Mouse (Mus musculus): ENCODE results near the gene Gm128.
"Not testable (repeated sequence)": the region's sequence is repeated elsewhere in the genome, so short reads cannot be mapped to it uniquely, and the experiment has no call there.

Gm128 gene

DNA sequence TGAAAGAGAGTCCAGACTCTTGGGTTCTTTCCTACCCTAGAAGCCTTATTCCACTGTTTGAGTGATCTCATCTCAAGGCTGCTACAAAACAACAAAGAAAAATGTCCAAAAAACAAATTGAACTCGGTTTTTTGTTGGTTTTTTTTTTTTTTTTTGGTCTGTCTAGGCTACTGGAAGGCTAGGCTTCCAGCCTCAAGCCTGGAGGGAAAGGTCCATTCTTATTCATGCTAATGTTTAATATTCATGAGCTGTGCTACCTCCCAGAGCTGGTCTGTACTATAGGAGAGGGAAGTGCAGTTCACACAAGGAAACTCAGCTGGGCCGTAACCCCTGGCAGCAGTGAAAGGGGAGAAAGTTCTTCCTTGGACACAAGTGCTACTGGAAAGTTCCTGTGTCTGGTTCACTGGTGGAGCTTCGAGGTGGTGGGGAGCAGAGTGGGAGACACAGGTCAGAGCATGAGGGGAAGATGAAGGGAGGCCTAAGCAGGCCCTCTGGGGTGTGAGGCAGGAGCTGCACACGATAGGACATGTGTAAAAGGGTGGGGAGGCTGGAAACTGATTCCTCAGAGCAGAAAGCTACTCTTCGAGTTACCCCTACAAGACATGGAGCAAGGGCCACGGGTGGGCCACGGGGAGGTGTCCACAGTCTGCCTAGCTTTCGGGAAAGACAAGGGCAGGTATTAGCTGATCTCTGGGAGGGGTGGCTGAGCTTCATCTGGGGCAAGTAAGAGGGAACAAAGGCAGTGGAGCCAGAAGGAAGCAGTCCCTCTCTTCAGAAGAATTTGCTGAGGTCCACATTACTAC, 10.7 kb downstream of the Gm128 start:
- in situ Hi-C loops (cut with MboI): no loop called here

DNA sequence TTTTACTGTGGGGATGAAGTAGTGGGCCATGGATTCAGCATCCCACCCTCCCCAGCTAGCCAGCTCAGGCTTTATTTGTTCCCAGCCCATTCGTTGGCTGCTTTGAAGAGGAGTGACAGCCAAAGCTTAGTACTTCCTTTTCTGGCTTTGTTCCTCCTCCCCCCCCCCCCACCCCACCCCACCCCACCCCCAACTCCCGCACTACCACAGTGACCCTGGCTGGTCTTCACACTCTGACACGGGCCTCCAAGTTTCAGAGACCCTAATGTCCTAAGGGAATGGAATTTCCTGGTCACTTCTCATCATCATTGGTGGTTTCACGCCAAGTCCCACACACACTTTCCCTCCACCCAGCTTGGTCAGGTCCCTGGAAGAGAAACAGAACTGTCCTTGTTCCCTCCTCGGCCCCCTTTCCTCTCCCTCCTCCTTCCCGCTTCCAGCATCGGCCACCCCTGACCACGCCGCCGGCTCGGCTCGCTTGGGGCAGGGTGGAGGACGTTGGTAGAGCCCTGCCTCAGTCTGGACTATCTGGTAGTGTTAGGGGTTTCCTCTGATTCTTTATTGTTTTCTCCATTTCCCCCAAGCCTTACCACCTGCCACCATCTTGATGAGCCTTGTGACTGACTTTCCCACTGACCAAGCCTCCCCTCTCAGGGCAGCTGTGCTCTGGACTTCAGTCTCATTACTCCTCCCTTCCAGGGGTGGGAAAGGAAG, 11.5 kb downstream of the Gm128 start:
- in situ Hi-C loops (cut with MboI): no loop called here

DNA sequence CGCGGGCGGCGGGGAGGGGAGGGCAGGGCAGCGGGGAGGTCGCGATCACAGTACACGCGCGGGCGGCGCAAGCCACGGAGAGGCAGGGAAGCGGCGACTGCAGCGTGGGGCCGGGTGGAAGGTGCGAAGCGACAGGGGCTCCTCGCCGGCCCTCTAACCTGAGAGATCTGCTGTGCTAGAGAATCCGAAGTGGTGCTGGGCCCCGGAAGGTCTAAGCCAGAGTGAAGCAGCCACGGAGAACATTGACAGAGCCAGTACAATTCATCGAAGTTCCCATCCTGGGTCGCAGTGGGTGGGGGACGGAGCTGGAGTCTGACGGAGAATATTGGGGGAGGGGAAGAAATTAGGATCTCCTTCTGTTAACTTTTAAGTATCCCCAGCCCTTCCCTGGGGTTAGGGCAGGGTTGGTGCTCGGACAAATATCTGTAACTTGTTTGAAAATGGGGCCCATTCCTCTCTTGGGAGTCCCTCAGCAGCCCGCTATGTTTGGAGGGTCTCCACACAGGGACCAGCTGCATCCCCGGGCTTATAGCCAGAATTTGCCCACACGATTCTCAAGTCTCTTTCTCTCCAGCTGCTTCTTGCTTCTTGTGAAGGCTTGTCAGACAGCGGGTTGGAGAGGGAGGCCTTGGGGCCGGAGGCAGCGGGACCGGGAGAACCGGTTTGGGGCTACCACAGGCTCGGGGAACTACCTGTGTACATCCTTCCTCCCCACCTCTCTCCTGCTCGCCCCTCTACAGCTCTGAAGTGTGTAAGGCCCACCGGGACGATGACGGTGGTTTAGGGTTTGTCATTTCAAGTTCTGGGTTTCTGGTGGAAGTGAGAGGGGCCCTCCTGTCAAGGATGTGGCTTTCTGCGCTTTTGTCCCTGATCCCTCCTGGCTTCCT, 12.3 kb downstream of the Gm128 start:
- in situ Hi-C loops (cut with MboI): no loop called here

DNA sequence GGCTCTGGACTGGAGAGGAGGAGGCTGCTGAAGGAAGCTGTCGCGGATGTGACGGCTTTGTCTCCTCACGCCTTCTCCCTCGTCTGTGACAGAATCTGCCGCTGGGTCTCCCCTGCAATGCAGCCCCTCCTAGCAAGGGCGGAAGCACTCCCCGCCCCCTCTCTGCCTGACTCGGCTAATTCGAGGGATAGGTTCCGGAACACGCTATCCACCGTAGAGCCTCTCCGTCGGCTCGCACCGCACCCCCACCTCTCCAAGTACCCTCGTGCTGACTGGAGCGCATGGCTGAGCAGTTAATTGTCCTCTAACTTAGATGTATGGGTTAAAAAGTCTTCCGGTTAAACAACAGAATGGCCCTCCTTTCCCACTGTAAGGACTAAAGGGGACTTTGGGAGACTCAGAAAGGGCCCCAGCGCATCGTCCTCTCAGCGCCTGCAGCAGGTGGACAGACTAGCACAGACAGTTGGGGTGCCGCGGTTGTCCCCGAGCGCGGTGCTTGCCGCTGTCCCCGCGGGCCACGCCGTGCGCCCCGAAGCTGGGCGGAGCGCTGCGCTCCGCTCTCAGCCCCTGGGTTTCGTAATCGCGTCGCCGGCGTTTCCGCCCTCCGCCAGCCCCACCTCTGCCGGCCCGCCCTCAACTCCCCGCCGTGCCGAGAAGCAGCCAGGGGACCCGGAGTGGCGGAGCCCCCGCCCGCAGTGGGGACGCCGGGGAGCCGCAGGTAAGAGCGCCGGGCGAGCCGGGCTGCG, 13.1 kb downstream of the Gm128 start, which contains the start of gene Cdc42se1:
Gene Cdc42se1 (plus strand): TSS at position 585 of the 746 bp plus-strand sequence.
- in situ Hi-C loops (cut with MboI): no loop called here

DNA sequence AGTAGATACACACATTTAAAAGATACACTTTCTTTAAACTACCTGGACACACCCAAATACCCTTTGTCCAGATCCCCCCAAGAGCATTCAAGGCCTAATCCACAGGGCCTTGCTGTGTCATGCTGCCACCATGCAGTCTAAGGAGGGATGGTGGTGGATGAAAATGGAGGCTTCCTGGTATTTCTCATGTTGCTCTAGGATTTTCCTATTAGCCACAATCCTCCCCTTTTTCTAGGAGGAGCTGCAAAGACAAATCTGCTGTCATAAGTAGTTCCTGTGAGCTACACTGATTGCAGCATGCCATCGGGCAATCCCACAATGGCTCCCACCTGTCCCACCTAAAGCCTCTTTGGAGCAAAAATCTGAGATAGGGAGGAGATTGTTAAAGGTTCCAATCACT, 14.2 kb downstream of the Gm128 start:
- in situ Hi-C loops (cut with MboI): no loop called here

DNA sequence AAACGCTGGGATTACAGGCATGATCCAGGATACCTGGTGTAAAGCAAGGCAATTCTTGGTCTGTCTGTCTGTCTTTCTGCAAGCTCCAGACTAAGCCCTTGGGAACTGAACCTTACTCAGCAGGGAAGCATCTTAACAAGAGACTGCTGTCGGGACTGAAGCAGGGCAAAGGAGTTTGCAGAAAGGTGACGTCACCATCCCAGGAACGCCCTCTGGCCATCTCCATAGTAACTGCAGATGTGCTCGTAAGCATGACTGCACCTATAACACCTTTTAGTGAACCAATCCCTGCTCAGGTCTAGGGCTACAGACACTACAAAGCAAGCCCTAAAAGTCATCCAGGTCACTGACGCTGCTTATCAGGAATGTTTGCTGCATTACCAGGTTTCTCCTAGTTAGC, 17.1 kb downstream of the Gm128 start:
- in situ Hi-C loops (cut with MboI): no loop called here

DNA sequence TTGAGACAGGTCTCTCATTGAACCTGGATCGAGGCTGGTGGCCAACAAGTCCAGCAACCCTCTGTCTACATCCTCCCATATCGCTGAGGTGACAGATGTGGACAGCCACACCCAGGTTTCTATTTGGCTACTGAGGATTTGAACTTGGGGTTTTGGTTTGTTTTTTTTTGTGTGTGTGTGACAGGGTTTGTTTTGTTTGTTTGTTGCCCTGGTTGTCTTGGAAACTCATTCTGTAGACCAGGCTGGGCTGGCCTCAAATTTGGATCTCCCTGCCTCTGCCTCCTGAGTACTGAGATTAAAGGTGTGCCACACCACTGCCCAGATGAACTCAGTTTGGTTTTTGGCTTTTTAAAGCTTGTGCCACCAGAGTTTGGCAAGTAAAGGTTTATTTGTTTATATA, 18.4 kb downstream of the Gm128 start:
- in situ Hi-C loops (cut with MboI): no loop called here

DNA sequence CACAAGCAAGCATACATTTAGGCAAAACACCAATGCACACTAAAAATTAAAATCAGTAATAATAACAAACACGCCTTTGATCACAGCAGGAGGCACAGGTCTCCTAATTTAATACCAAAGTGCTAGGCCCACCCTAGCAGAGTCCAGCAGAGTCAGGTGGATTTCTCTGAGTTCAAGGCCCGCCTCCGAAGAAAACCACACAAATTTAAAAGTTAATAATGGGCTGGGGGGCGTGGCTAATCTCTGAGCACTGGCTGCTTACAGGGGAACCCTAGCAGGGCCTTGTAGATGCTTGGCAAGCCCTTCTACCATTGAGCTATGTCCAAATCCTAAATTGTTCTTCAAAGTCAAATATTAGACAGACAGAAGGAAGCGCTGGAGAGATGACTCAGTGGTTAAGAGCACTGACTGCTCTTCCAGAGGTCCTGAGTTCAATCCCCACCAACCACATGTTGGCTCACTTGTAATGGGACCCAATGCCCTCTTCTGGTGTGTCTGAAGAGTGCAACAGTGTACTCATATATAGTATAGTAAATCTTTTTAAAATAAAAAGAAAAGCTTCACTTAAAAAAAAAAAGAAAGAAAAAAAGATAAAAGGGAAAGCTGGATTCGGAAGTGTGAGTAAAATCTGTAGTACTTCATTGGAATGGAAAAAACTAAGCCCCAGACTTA, 22.8 kb downstream of the Gm128 start:
- in situ Hi-C loops (cut with MboI): loop anchor here (5.0 kb wide), 1 partner anchor 44 kb away; no protein-coding TSS in a partner anchor

DNA sequence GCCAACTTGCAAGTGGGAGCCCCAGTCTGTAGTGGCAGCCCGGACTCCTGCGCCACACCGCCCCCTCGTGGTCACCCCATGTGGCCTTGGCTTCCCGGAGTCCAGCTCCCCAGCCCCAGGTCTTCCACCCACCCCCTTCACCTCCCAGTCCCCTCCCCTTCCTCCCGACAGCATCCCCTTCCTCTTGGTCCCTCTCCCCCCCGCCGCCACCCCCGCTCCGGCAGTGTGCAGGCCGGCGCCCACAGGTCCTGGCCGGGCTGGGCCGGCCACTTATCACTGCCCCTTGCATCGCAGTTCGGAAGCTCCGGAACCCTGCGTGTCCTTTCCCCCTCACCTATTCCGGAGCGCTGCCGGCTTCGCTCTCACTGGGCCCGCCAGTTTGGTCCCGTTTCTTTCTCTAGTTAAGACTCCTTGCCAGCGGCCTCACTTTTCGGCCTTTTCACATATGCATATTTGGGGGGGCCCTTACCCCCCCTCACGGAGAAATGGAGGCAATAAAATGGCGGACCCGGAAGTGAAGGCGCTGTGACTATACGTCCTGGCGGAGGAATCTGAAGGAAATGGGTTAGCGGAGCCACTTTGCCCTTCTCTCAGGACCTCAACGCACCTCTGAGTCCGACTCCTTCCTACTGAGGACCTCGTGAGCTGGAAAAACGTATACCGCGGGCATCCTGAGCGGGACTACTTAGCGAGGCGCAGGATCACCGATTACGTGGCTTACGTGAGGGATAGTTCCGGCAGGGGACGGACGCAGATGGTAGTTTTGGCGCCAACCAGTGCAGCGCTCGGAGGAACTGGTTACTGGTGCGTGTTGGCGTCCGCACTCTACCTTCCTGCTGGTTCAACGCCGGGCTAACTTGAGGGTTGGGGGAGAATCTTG, 23.9 kb downstream of the Gm128 start, which contains the start of gene Gabpb2:
Gene Gabpb2 (minus strand): TSS at position 662 of the 880 bp plus-strand sequence.
- in situ Hi-C loops (cut with MboI): loop anchor here (5.0 kb wide), 1 partner anchor 45 kb away; no protein-coding TSS in a partner anchor

DNA sequence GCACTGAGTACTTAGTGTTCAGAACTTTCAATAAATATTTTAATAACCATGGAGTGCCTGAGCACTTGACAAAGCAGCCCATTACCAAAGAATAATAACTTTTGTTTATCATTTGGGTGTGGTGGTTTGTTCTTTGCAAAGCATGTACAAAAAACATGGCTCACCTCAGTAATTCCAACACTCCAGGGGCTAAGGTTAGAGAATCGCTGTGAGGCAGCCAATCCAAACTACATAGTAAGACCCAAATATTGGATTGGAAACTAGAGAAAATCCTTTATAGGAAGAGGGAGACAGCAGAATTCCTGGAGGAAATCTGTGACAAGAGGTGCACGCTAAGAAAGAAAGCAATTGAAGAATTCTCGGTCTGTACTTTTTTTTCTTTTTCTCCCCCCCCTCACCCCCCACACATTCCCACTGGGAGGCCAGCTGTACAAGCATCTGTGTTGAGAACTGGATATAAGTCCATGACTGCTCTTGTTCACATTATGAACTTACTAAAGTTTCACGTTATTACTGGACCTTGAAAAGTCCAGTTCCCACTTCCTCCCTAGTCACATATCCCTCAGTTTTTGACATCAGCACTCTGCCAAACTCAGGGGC, 24.6 kb downstream of the Gm128 start:
- in situ Hi-C loops (cut with MboI): loop anchor here (5.0 kb wide), 1 partner anchor 46 kb away; no protein-coding TSS in a partner anchor

DNA sequence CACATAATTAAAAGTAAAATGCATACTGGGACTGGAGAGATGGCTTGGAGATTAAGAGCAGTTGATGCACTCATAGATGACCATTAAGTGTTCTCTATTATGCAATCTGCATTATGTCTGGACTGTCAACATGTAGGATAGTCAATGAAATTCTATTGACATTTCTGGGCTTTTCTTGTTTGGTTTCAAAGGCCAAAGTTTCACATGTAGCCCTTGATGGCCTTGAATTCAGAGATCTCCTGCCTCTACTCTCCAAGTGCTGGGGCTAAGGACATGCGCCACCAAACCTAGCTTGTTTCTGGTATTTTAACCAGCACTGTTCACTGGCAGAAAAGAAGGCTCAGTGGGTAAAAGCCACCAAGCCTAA, 27.8 kb downstream of the Gm128 start:
- in situ Hi-C loops (cut with MboI): no loop called here

DNA sequence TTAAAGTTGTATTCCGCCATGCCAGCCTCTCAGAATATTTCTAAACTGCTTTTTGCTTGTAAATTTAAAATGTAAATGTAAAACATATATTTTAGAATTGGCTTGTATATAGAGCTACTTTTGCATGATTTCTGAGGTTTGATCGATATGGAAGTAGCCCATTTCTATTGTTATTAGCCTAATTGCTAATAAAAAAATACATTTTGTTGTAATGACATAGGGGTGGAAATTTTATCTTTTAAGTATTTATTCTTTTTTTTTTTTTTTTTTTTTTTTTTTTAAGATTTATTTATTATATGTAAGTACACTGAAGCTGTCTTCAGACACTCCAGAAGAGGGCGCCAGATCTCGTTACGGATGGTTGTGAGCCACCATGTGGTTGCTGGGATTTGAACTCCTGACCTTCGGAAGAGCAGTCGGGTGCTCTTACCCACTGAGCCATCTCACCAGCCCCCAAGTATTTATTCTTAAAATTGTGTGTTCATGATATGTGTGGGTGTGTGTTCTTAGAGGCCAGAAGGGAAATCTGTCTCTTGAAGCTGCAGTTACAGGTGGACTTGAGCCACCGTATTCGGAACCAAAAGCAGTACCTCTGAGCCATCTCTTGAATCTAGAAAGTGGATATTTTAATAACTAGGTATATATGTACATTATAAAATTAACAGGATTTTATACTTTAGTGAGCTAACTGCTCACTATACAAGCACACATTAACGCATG, 28.3 kb downstream of the Gm128 start:
- in situ Hi-C loops (cut with MboI): not testable (repeated sequence)

DNA sequence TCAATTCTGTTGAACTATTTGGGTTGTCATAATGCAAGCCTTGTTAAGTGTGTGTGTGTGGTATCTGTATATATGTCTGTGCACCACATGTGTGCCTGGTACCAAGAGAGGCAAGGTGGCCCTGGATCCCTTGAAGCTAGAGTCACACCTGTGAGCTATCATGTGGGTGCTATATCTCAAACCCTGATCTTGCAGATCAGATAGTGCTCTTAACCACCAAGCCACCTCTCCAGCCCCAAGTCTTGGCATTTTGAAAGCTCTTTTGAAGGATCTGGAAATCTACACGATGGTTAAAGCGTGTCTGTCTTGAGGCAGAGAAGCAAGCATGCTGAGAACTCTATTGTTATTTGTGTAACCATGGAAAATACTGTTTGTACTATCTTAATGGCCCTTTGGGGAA, 30.8 kb downstream of the Gm128 start:
- in situ Hi-C loops (cut with MboI): no loop called here

DNA sequence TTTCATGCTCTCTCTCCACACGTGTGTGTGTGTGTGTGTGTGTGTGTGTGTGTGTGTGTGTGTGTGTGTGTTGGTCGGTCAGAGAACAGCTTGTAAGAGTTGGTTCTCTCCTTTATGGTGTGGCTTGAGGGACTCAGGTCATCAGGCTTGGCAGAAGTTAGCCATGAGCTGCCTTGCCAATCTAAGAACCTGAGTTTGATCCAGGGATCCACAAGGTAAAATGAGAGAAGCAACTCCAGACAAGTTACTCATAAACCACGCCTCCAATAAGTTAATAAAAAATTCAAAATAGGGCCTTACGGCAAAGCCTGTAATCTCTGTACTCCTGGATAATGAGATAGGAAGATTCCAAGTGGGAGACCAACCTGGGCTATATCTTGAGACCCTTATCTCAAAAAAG, 33.1 kb downstream of the Gm128 start:
- in situ Hi-C loops (cut with MboI): no loop called here

DNA sequence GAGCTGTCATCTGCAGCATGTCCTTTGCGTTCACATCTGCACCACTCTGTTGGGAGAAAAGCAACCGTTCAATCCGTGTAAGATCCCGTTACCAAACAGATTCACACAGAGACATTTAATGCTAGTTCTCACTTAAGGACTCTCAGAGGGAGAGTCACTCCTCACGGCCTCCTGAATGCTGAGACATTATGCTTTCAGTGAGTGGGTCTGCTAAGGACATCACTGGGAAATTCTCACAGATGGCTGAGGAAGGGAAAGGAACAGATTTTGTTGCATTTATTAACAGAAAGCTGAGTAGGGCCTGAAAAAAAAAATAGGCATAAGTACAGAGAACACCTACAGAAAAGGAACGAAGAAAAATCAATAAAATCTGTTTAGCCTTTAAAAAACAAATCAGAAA, 37.5 kb downstream of the Gm128 start:
- in situ Hi-C loops (cut with MboI): no loop called here

DNA sequence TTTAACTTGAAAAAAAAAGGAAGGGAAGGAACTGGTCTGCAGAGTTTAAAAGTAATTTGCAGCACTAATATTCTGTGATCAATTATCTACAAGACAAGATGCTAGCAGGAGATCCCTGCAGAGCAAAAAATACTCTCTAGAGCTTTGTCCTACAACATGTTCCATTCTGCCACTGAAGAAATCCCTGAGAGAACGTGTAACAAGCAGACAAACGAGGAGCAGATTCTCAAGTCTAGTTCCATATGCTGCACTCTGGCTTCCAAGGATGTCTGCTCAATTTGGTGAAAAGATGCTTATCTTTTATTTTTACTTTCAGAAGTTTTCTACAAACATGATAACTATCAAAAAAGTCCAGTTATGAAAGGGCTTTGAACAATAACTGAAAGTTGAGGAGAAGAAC, 40.8 kb downstream of the Gm128 start:
- in situ Hi-C loops (cut with MboI): no loop called here

DNA sequence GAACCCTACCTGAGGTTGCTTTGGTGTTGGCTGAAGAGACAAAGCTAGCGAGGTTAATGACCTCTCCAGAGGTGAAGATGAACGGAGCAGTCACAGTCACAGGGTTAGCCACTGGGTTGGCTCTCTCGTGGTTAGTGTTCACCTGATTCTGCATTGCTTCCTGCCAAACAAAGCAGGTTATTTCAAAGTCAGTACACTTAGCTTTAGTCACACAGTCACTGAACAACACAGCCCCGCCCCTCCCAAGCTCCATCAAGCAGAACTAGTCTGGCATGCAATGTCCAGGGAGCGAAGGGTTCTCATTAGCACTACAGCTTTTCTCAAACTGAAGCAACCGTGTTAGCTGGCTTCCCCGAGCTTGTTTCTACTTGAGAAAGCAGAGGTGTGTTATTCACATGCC, 41.3 kb downstream of the Gm128 start:
- in situ Hi-C loops (cut with MboI): no loop called here

DNA sequence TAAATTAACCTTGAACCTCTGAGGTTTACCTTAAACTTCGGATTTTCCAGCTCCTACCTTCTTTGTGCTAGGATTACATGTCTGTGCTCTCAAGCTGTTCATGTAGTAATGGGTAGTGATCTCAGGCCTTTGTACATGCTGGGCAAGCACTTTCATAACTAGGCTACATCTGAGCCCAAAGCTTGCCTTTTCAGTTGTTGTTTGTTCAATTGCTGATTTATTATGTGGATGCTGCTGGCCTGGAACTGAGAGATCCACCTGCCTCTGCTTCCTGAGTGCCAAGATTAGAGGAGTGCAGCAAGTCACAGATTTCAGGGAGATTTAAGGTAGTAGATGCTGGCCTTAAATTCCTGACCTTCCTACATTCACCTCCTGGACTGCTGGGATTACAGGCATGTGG, 42.3 kb downstream of the Gm128 start:
- in situ Hi-C loops (cut with MboI): no loop called here

DNA sequence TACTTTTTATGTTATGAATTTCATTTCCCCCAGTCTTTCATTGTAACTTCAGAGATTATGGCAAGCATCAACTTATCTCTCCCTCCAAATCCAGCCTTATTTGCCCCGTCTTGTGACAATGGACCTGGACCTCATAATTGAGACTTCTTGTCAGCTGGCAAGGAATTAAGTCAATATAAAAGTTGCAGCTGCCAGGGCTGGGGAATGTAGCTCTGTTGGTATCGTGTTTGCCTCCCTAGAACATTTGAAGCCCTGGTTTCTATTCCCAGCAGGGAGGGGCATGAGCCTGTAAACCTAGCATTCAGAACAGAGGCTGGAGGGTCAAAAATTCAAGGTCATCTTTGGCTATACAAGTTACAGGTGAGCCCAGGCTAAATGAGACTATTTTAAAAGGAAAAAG, 45.6 kb downstream of the Gm128 start:
- in situ Hi-C loops (cut with MboI): no loop called here
